Mouse (Mus musculus): ENCODE data around the gene Cxcr2.

Cxcr2 gene

GRCm38 (mm10) chr1:74117876-74118275 lies 35.9 kb upstream of the Cxcr2 start:
- H3K9me3 ChIP-seq (ENCODE audit: low read length): no peaks in the 10 kb centered on the region
- no peak for TF ChIP-seq CTCF (conservative IDR thresholded peaks at IDR 0.05; ENCODE audit: low read length)
- no peak for TF ChIP-seq POU5F1 (IDR thresholded peaks at IDR 0.05; ENCODE audit: borderline replicate concordance, low read length)
- no peak for TF ChIP-seq NANOG (IDR thresholded peaks at IDR 0.05; ENCODE audit: borderline replicate concordance, low read length)
- no peak overlapping the region for H3K4me3 ChIP-seq (replicated peaks; ENCODE audit: low read length)
- H3K36me3 ChIP-seq (ENCODE audit: insufficient read depth, low read length): no peaks in the 10 kb centered on the region
- H3K4me1 ChIP-seq (replicated peaks; ENCODE audit: low read depth, low read length): peaks cover 15% of the 10 kb centered on the region
- H3K27me3 ChIP-seq (ENCODE audit: insufficient read depth, low read length): peaks cover 90% of the 10 kb centered on the region

GRCm38 (mm10) chr1:74119115-74119514 lies 34.7 kb upstream of the Cxcr2 start:
- Histone ChIP-seq H3K9me3 (ENCODE audit: low read length) (no peaks in the 10 kb centered on the region), H3K4me3 (replicated peaks; ENCODE audit: low read length) (no peak overlapping the region), H3K4me1 (replicated peaks; ENCODE audit: low read depth, low read length) (peaks cover 4% of the 10 kb centered on the region; the same call in 1 of the 2 replicates), H3K27me3 (ENCODE audit: insufficient read depth, low read length) (peaks cover 93% of the 10 kb centered on the region), H3K36me3 (ENCODE audit: insufficient read depth, low read length) (no peaks in the 10 kb centered on the region)
- TF ChIP-seq POU5F1 (IDR thresholded peaks at IDR 0.05; ENCODE audit: borderline replicate concordance, low read length) (no peak), CTCF (conservative IDR thresholded peaks at IDR 0.05; ENCODE audit: low read length) (no peak), NANOG (IDR thresholded peaks at IDR 0.05; ENCODE audit: borderline replicate concordance, low read length) (no peak)

- peaks cover 13% of the 10 kb centered on the region for H3K4me1 ChIP-seq (replicated peaks; ENCODE audit: low read depth, low read length)
- TF ChIP-seq CTCF (conservative IDR thresholded peaks at IDR 0.05; ENCODE audit: low read length): no peak
- TF ChIP-seq NANOG (IDR thresholded peaks at IDR 0.05; ENCODE audit: borderline replicate concordance, low read length): no peak
- no peak for TF ChIP-seq POU5F1 (IDR thresholded peaks at IDR 0.05; ENCODE audit: borderline replicate concordance, low read length)
Observed at GRCm38 (mm10) chr1:74121138-74121537, 32.7 kb upstream of the Cxcr2 start.

GRCm38 (mm10) chr1:74121821-74122576 lies 31.8 kb upstream of the Cxcr2 start:
- no peaks in the 10 kb centered on the region for H3K9me3 ChIP-seq (ENCODE audit: low read length)
- no peak overlapping the region for H3K4me3 ChIP-seq (replicated peaks; ENCODE audit: low read length)
- no peaks in the 10 kb centered on the region for H3K36me3 ChIP-seq (ENCODE audit: insufficient read depth, low read length)
- peaks cover 13% of the 10 kb centered on the region for H3K4me1 ChIP-seq (replicated peaks; ENCODE audit: low read depth, low read length)
- H3K27me3 ChIP-seq (ENCODE audit: insufficient read depth, low read length): peaks cover 94% of the 10 kb centered on the region
- TF ChIP-seq CTCF (conservative IDR thresholded peaks at IDR 0.05; ENCODE audit: low read length) (no peak), POU5F1 (IDR thresholded peaks at IDR 0.05; ENCODE audit: borderline replicate concordance, low read length) (no peak), NANOG (IDR thresholded peaks at IDR 0.05; ENCODE audit: borderline replicate concordance, low read length) (no peak)

More at GRCm38 (mm10) chr1:74121138-74121537, 32.7 kb upstream of the Cxcr2 start:
- H3K27me3 ChIP-seq (ENCODE audit: insufficient read depth, low read length): peaks cover 95% of the 10 kb centered on the region
- H3K9me3 ChIP-seq (ENCODE audit: low read length): no peaks in the 10 kb centered on the region
- H3K36me3 ChIP-seq (ENCODE audit: insufficient read depth, low read length): no peaks in the 10 kb centered on the region
- no peak overlapping the region for H3K4me3 ChIP-seq (replicated peaks; ENCODE audit: low read length)

- TF ChIP-seq CTCF (conservative IDR thresholded peaks at IDR 0.05; ENCODE audit: low read length) (no peak), NANOG (IDR thresholded peaks at IDR 0.05; ENCODE audit: borderline replicate concordance, low read length) (no peak), POU5F1 (IDR thresholded peaks at IDR 0.05; ENCODE audit: borderline replicate concordance, low read length) (no peak)
- no peaks in the 10 kb centered on the region for H3K36me3 ChIP-seq (ENCODE audit: insufficient read depth, low read length)
- no peak overlapping the region for H3K4me3 ChIP-seq (replicated peaks; ENCODE audit: low read length)
- peaks cover 91% of the 10 kb centered on the region for H3K27me3 ChIP-seq (ENCODE audit: insufficient read depth, low read length)
- no peaks in the 10 kb centered on the region for H3K9me3 ChIP-seq (ENCODE audit: low read length)
- peaks cover 13% of the 10 kb centered on the region for H3K4me1 ChIP-seq (replicated peaks; ENCODE audit: low read depth, low read length)
Observed at GRCm38 (mm10) chr1:74123215-74123614, 30.6 kb upstream of the Cxcr2 start.

DNA sequence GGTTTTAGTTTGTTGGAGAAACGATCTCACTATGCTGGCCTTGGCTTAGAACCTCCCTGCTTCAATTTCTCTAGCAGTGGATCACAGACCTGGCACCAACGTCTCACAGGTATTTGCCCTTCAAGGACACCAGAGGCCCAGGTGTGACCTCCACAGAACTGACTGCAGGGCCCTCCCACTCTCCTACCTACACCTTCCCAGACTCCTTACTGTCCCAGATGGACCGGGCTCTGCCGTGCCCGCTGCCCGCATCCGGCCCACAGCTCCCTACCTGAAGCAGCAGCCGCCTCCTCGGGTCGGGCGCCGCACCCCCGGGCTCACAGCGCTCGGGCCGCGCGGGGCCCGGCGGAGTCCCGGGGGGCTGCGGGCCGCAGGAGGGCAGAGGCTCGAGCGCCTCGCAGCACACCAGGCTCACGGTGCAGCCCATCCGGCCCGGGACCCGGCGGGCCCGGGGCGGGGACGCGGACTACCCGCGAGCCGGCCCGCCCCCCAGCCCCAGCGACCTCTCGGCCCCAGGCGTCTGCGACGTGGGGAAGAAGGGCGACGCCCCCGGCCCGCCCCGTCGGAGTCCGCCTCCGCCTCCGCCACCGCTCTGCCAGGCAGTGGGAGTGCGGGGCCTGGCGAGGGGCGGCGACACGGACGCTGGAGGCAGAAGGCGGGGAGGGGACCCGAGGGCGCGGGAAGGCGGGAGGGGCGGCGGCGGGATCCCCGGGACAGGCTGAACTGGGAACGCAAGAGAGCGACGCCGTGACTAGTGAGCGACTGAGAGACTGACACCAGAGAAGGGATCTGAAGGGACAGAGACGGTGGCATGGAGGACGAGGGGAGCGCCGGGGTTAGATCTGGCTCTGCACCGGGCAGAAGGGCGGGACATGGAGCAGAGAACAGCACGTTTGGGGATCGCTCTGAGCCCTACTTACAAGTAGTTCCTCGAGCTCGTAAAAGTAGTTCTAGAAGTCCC lies 29.5 kb upstream of the Cxcr2 start, which contains the start of gene Tns1:
Tns1 (minus strand) TSS at position 429 of the 961 bp plus-strand sequence.
- peak within 1 kb of the TSS; percentile 78 for H3K4me3 ChIP-seq (replicated peaks; ENCODE audit: low read length)

DNA sequence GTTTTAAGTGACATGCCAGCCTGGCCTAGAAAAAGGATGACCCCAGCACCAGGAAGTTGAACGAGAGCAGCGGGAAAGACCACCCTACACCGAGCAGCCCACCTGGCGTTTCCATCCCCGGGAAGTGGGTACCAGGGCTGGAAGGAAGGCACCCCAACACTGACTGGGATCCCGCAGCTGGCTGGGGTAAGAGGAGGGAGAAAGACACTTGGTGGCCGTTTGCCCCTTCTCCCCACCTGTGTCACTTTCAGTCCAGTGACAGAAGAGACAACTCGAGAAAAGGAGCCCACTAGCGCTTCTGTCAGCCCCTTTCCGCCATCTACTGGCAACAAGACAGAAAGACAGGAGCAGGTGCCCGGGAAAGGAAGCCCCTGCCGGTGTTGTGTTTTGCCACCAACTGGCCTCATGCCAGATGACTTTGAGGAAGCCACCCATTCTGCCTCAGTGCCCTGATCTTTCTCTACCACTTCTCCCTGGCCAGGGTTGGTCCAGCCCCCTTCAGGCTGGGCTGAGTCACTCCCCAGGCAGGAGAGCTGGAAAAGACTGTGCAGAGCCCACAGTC lies 28.7 kb upstream of the Cxcr2 start, which contains the start of gene Rufy4:
Rufy4 (plus strand) TSS at position 551 of the 562 bp plus-strand sequence.
- Histone ChIP-seq H3K4me3 (replicated peaks; ENCODE audit: low read length) (peak within 1 kb of the TSS; percentile 78), H3K27me3 (ENCODE audit: insufficient read depth, low read length) (peaks cover 83% of the 10 kb centered on the region), H3K36me3 (ENCODE audit: insufficient read depth, low read length) (no peaks in the 10 kb centered on the region), H3K9me3 (ENCODE audit: low read length) (no peaks in the 10 kb centered on the region), H3K4me1 (replicated peaks; ENCODE audit: low read depth, low read length) (peaks cover 18% of the 10 kb centered on the region)
- no peak for TF ChIP-seq POU5F1 (IDR thresholded peaks at IDR 0.05; ENCODE audit: borderline replicate concordance, low read length)
- peak; percentile 67 for TF ChIP-seq CTCF (conservative IDR thresholded peaks at IDR 0.05; ENCODE audit: low read length)

More for the DNA sequence above, 29.5 kb upstream of the Cxcr2 start, which contains the start of gene Tns1:
- TF ChIP-seq CTCF (conservative IDR thresholded peaks at IDR 0.05; ENCODE audit: low read length) (no peak), NANOG (IDR thresholded peaks at IDR 0.05; ENCODE audit: borderline replicate concordance, low read length) (no peak), POU5F1 (IDR thresholded peaks at IDR 0.05; ENCODE audit: borderline replicate concordance, low read length) (no peak)
- H3K4me1 ChIP-seq (replicated peaks; ENCODE audit: low read depth, low read length): peaks cover 18% of the 10 kb centered on the region
- H3K9me3 ChIP-seq (ENCODE audit: low read length): no peaks in the 10 kb centered on the region
- peaks cover 87% of the 10 kb centered on the region for H3K27me3 ChIP-seq (ENCODE audit: insufficient read depth, low read length)
- no peaks in the 10 kb centered on the region for H3K36me3 ChIP-seq (ENCODE audit: insufficient read depth, low read length)

Measured in E14TG2a.4 (cell line).